8 mouse cellular contexts compared by ENCODE assay signal in the genomic region with DNA sequence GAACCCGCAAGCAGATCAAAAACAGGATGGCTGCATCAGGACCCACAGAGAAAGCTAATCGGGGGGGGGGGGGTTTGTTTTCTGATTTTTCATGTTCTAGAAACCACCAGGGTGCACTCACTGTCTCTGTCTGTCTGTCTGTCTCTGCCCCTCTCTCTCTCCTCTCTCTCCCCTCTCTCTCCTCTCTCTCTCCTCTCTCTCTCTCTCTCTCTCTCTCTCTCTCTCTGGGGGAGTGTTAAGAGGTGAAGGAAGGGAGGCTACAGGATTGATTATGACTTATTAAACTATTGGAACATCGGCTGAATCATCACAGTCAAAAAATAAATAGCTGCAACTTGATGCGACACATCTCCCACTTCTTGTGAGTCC. TPM values are rescaled to one million over a fixed set of nuclear protein-coding genes. Genes with fewer than 3 reads are reported as not detected.
DNase-seq lines count a peak whose midpoint lies in the region; ATAC-seq and TF ChIP-seq lines count a peak whose summit lies in the region.

No protein-coding gene starts in this region.

- no peaks in the 10 kb centered on the region for H3K9me3 ChIP-seq in embryonic facial prominence, embryonic 15.5 days (replicated peaks)
- H3K9me3 ChIP-seq in limb, embryonic 10.5 days (replicated peaks) = no peaks in the 10 kb centered on the region
- H3K9me3 ChIP-seq in neural tube, embryonic 13.5 days = no peaks in the 10 kb centered on the region

- WGBS in embryonic facial prominence, embryonic 15.5 days = 18% methylated on average over 4 of the region's 4 CpGs
- WGBS in limb, embryonic 10.5 days = 26% methylated on average over 4 of the region's 4 CpGs
- WGBS in neural tube, embryonic 13.5 days = 19% methylated on average over 4 of the region's 4 CpGs

- H3K4me2 ChIP-seq in embryonic facial prominence, embryonic 15.5 days (replicated peaks) = peak overlapping the region; percentile 93
- H3K4me2 ChIP-seq in neural tube, embryonic 13.5 days = peak overlapping the region; percentile 98

- DNase-seq in layer of hippocampus, adult 2 months (ENCODE audit: low spot score in 2 of 2) = no peak
- DNase-seq in layer of hippocampus, postnatal 36 days = no peak
- DNase-seq in limb, embryonic 10.5 days (ENCODE audit: low spot score) = no peak
- no peak for DNase-seq in right cerebral cortex, postnatal 36 days (ENCODE audit: low spot score in 2 of 2)
- DNase-seq in urinary bladder, postnatal 25 days (ENCODE audit: low spot score) = no peak

- H3K9ac ChIP-seq in embryonic facial prominence, embryonic 15.5 days = no peak overlapping the region
- H3K9ac ChIP-seq in neural tube, embryonic 13.5 days = peak overlapping the region; percentile 80

- H3K27me3 ChIP-seq in embryonic facial prominence, embryonic 15.5 days = peaks cover 40% of the 10 kb centered on the region
- peaks cover 67% of the 10 kb centered on the region for H3K27me3 ChIP-seq in limb, embryonic 10.5 days (ENCODE audit: low read depth, poor library complexity, severe bottlenecking)
- H3K27me3 ChIP-seq in neural tube, embryonic 13.5 days = peaks cover 25% of the 10 kb centered on the region

- no peak for TF ChIP-seq CTCF in layer of hippocampus, adult 2 months (conservative IDR thresholded peaks at IDR 0.05)

- H3K27ac ChIP-seq in layer of hippocampus, adult 2 months = peak overlapping the region; percentile 89; the same call in 1 of the 2 replicates
- H3K27ac ChIP-seq in embryonic facial prominence, embryonic 15.5 days (replicated peaks) = no peak overlapping the region
- no peak overlapping the region for H3K27ac ChIP-seq in limb, embryonic 10.5 days
- no peak overlapping the region for H3K27ac ChIP-seq in neural tube, embryonic 13.5 days (replicated peaks)

- no peak for ATAC-seq in embryonic facial prominence, embryonic 15.5 days (ENCODE audit: insufficient number of reproducible peaks, low FRiP score, low TSS enrichment, low read depth)
- ATAC-seq in neural tube, embryonic 13.5 days (ENCODE audit: low read depth) = no peak
- ATAC-seq in erythroid progenitor cell, adult 5-6 weeks (replicated peaks; ENCODE audit: low FRiP score, poor library complexity, severe bottlenecking) = no peak

- H3K4me3 ChIP-seq in layer of hippocampus, adult 2 months = peak overlapping the region; percentile 71; the same call in 1 of the 2 replicates
- H3K4me3 ChIP-seq in embryonic facial prominence, embryonic 15.5 days (replicated peaks) = peak overlapping the region; percentile 50
- H3K4me3 ChIP-seq in limb, embryonic 10.5 days = peak overlapping the region; percentile 62
- H3K4me3 ChIP-seq in neural tube, embryonic 13.5 days = peak overlapping the region; percentile 61

- peaks cover 15% of the 10 kb centered on the region for H3K4me1 ChIP-seq in embryonic facial prominence, embryonic 15.5 days
- peaks cover 31% of the 10 kb centered on the region for H3K4me1 ChIP-seq in limb, embryonic 10.5 days
- peaks cover 45% of the 10 kb centered on the region for H3K4me1 ChIP-seq in neural tube, embryonic 13.5 days (replicated peaks)

- H3K36me3 ChIP-seq in embryonic facial prominence, embryonic 15.5 days = no peaks in the 10 kb centered on the region
- no peaks in the 10 kb centered on the region for H3K36me3 ChIP-seq in limb, embryonic 10.5 days
- H3K36me3 ChIP-seq in neural tube, embryonic 13.5 days = no peaks in the 10 kb centered on the region

RNA-seq across cellular contexts. Expression of gene Sstr2, which starts 0.9 kb away (rescaled TPM):
- total RNA-seq in layer of hippocampus, adult 2 months (2021) = 10 to 100 TPM; 22.0 to 23.2 TPM
- total RNA-seq in layer of hippocampus, postnatal 36 days (2021) = 10 to 100 TPM; 22.6 to 23.8 TPM
- 1.0 and 1.6 TPM in 2 replicates for polyA plus RNA-seq in embryonic facial prominence, embryonic 15.5 days (2015; fragmentation: Nextera tagmentation; extraction: Ambion mirVana)
- polyA plus RNA-seq in limb, embryonic 10.5 days (2016; fragmentation: Nextera tagmentation; extraction: Ambion mirVana) = 0.55 and 0.68 TPM in 2 replicates
- polyA plus RNA-seq in neural tube, embryonic 13.5 days (2015; fragmentation: Nextera tagmentation; extraction: Ambion mirVana) = 16.4 and 21.4 TPM in 2 replicates
- total RNA-seq in erythroid progenitor cell, adult 5-6 weeks (2015; ENCODE audit: low replicate concordance) = not detected in 2 replicates
- not detected in 2 replicates for total RNA-seq in erythroid progenitor cell, adult 5-6 weeks (2017; ENCODE audit: low replicate concordance)

RNA-seq across cellular contexts. Expression of gene Cog1, which starts 30.7 kb away (rescaled TPM):
- total RNA-seq in layer of hippocampus, adult 2 months (2021) = 10 to 100 TPM; 59.5 to 63.2 TPM
- total RNA-seq in layer of hippocampus, postnatal 36 days (2021) = 10 to 100 TPM; 55.0 to 59.6 TPM
- 26.7 and 27.6 TPM in 2 replicates for polyA plus RNA-seq in embryonic facial prominence, embryonic 15.5 days (2015; fragmentation: Nextera tagmentation; extraction: Ambion mirVana)
- 26.3 and 31.1 TPM in 2 replicates for polyA plus RNA-seq in limb, embryonic 10.5 days (2016; fragmentation: Nextera tagmentation; extraction: Ambion mirVana)
- polyA plus RNA-seq in neural tube, embryonic 13.5 days (2015; fragmentation: Nextera tagmentation; extraction: Ambion mirVana) = 33.9 and 36.8 TPM in 2 replicates
- 29.8 and 33.2 TPM in 2 replicates for total RNA-seq in erythroid progenitor cell, adult 5-6 weeks (2015; ENCODE audit: low replicate concordance)
- total RNA-seq in erythroid progenitor cell, adult 5-6 weeks (2017; ENCODE audit: low replicate concordance) = 30.3 and 38.8 TPM in 2 replicates

RNA-seq across cellular contexts. Expression of gene Slc39a11, which starts 31.6 kb away (rescaled TPM):
- 10 to 100 TPM; 21.7 to 23.1 TPM for total RNA-seq in layer of hippocampus, adult 2 months (2021)
- 10 to 100 TPM; 19.8 to 20.8 TPM for total RNA-seq in layer of hippocampus, postnatal 36 days (2021)
- 26.9 and 27.0 TPM in 2 replicates for polyA plus RNA-seq in embryonic facial prominence, embryonic 15.5 days (2015; fragmentation: Nextera tagmentation; extraction: Ambion mirVana)
- polyA plus RNA-seq in limb, embryonic 10.5 days (2016; fragmentation: Nextera tagmentation; extraction: Ambion mirVana) = 14.2 and 15.7 TPM in 2 replicates
- 21.0 and 26.8 TPM in 2 replicates for polyA plus RNA-seq in neural tube, embryonic 13.5 days (2015; fragmentation: Nextera tagmentation; extraction: Ambion mirVana)
- 3.6 and 5.4 TPM in 2 replicates for total RNA-seq in erythroid progenitor cell, adult 5-6 weeks (2015; ENCODE audit: low replicate concordance)
- 3.5 and 4.7 TPM in 2 replicates for total RNA-seq in erythroid progenitor cell, adult 5-6 weeks (2017; ENCODE audit: low replicate concordance)

Comparison
In these comparisons a context has a peak if more than half of its experiments do, and no peak if none do; other contexts are left out.
1. RNA of gene Sstr2, which starts 0.9 kb away (total RNA-seq): 22.6 to 23.8 TPM in layer of hippocampus, postnatal 36 days and 22.0 to 23.2 TPM in layer of hippocampus, adult 2 months; not detected in erythroid progenitor cell, adult 5-6 weeks; every median in the first group is over 10 times any median in the second.
2. Peak in every context shown above with its lines, with median percentiles within 50 percentile points of each other: H3K4me3 ChIP-seq.